ENCODE assay signal across 9 mouse cellular contexts in genomic region chr9:42208463-42208862, GRCm38 (mm10). TPM values are rescaled to one million over a fixed set of nuclear protein-coding genes. Genes with fewer than 3 reads are reported as not detected.
A peak's percentile ranks its signal among the peaks of the same experiment; 100 is the strongest.
DNase-seq lines count a peak whose midpoint lies in the region; ATAC-seq and TF ChIP-seq lines count a peak whose summit lies in the region.
"Had no signal": no experiment of that assay in that cellular context is flagged by ENCODE, and none has a peak within 500 bp of the region (broad histone marks: within the 10 kb centered on the region; RNA-seq: fewer than 3 reads in every experiment).

No protein-coding gene starts in this region.

- WGBS in heart, adult 2 months, result 31% methylated on average over 5 of the region's 5 CpGs
- 25% methylated on average over 5 of the region's 5 CpGs for WGBS in heart, embryonic 10.5 days
- WGBS in forebrain, embryonic 13.5 days, result 28% methylated on average over 5 of the region's 5 CpGs

- TF ChIP-seq CTCF in heart, adult 2 months (IDR thresholded peaks at IDR 0.05), result peak; percentile 69
- peak; percentile 25; the same call in 1 of the 2 replicates for TF ChIP-seq CTCF in bone marrow macrophage, adult 2 months (IDR thresholded peaks at IDR 0.05; ENCODE audit: low read depth, low read length)

- no peak for TF ChIP-seq POLR2A in heart, adult 2 months (IDR thresholded peaks at IDR 0.05; ENCODE audit: insufficient read depth, low read depth, low read length)
- no peak for TF ChIP-seq POLR2A in bone marrow macrophage, adult 2 months (IDR thresholded peaks at IDR 0.05; ENCODE audit: borderline replicate concordance, low read depth, low read length)

- peak; percentile 32 to 34 for DNase-seq in heart, adult 2 months
- DNase-seq in heart, embryonic 10.5 days (ENCODE audit: low spot score), result no peak
- DNase-seq in 416B (ENCODE audit: low read depth), result peak; percentile 41
- peak; percentile 71 for DNase-seq in kidney, postnatal 10 days
- peak; percentile 17 for DNase-seq in mesoderm, embryonic 11.5 days (ENCODE audit: low read depth, low spot score)
- peak; percentile 7 to 12 for DNase-seq in thymus, postnatal 36 days

- H3K9ac ChIP-seq in heart, adult 2 months (ENCODE audit: low read depth, low read length), result no peak overlapping the region
- H3K9ac ChIP-seq in forebrain, embryonic 13.5 days, result no peak overlapping the region

- no peak overlapping the region for H3K4me2 ChIP-seq in forebrain, embryonic 13.5 days

- 0 out of 2 replicates have a peak, but pooled peaks have one; percentile 18 for TF ChIP-seq EP300 in heart, adult 2 months (IDR thresholded peaks at IDR 0.05; ENCODE audit: insufficient read depth, low read depth, low read length)

- ATAC-seq in forebrain, embryonic 13.5 days, result 0 out of 2 replicates have a peak, but pooled peaks have one; percentile 24

- no peaks in the 10 kb centered on the region for H3K9me3 ChIP-seq in heart, embryonic 10.5 days
- H3K9me3 ChIP-seq in forebrain, embryonic 13.5 days (replicated peaks), result no peaks in the 10 kb centered on the region
- H3K9me3 ChIP-seq: megakaryocyte, embryonic 14.5 days had no signal

- H3K27ac ChIP-seq in heart, adult 2 months, result no peak overlapping the region
- H3K27ac ChIP-seq in heart, embryonic 10.5 days, result no peak overlapping the region
- H3K27ac ChIP-seq in bone marrow macrophage, adult 2 months (ENCODE audit: insufficient read depth, low read depth, low read length), result no peak overlapping the region
- H3K27ac ChIP-seq in forebrain, embryonic 13.5 days, result no peak overlapping the region

- no peak overlapping the region for H3K4me3 ChIP-seq in heart, adult 2 months
- no peak overlapping the region for H3K4me3 ChIP-seq in heart, embryonic 10.5 days
- H3K4me3 ChIP-seq in bone marrow macrophage, adult 2 months (ENCODE audit: insufficient read depth, low read length), result no peak overlapping the region
- H3K4me3 ChIP-seq in forebrain, embryonic 13.5 days, result no peak overlapping the region
- H3K4me3 ChIP-seq: megakaryocyte, embryonic 14.5 days had no signal

- H3K36me3 ChIP-seq in heart, adult 2 months (ENCODE audit: control insufficient read depth, insufficient read depth, low read length), result no peaks in the 10 kb centered on the region
- no peaks in the 10 kb centered on the region for H3K36me3 ChIP-seq in heart, embryonic 10.5 days
- H3K36me3 ChIP-seq in forebrain, embryonic 13.5 days (ENCODE audit: poor library complexity, severe bottlenecking), result no peaks in the 10 kb centered on the region

- no peaks in the 10 kb centered on the region for H3K79me2 ChIP-seq in heart, adult 2 months (replicated peaks; ENCODE audit: control insufficient read depth, insufficient read depth, low read length)

- no peaks in the 10 kb centered on the region for H3K27me3 ChIP-seq in heart, adult 2 months (ENCODE audit: control insufficient read depth, insufficient read depth, low read length)
- no peaks in the 10 kb centered on the region for H3K27me3 ChIP-seq in heart, embryonic 10.5 days (ENCODE audit: insufficient read depth, poor library complexity, severe bottlenecking)
- H3K27me3 ChIP-seq in forebrain, embryonic 13.5 days, result no peaks in the 10 kb centered on the region
- H3K27me3 ChIP-seq: megakaryocyte, embryonic 14.5 days had no signal

- no peaks in the 10 kb centered on the region for H3K4me1 ChIP-seq in heart, adult 2 months (ENCODE audit: control insufficient read depth, insufficient read depth, low read length)
- peaks cover 21% of the 10 kb centered on the region for H3K4me1 ChIP-seq in heart, embryonic 10.5 days
- peaks cover 14% of the 10 kb centered on the region for H3K4me1 ChIP-seq in bone marrow macrophage, adult 2 months (ENCODE audit: control insufficient read depth, insufficient read depth, low read length)
- H3K4me1 ChIP-seq in forebrain, embryonic 13.5 days, result peaks cover 13% of the 10 kb centered on the region; the same call in 1 of the 2 replicates
- H3K4me1 ChIP-seq: megakaryocyte, embryonic 14.5 days had no signal

- intact Hi-C loops in heart, adult 2 months (cut with DNase I), result loop anchor here (5.0 kb wide), 2 partner anchors 46 to 86 kb away; partner anchors contain the start of gene Sorl1

RNA-seq across cellular contexts. Expression of gene Sc5d, which starts 55.6 kb away (rescaled TPM):
- 10 to 100 TPM; 15.8 to 19.1 TPM for total RNA-seq in heart, adult 2 months (2021)
- polyA plus RNA-seq in heart, adult 2 months (2012; rRNA removed), result 24.3 and 59.2 TPM in 2 replicates
- polyA plus RNA-seq in heart, embryonic 10.5 days (2016; fragmentation: Nextera tagmentation; extraction: Ambion mirVana), result 51.5 and 58.1 TPM in 2 replicates
- polyA plus RNA-seq in bone marrow macrophage, adult 2 months (2012; ENCODE audit: insufficient read depth, insufficient read length, missing spikeins), result 24.4 and 25.3 TPM in 2 replicates
- polyA plus RNA-seq in forebrain, embryonic 13.5 days (2015; fragmentation: Nextera tagmentation; extraction: Ambion mirVana), result 62.1 and 66.0 TPM in 2 replicates
